Mouse (Mus musculus) embryonic facial prominence, embryonic 15.5 days (tissue): ENCODE results near the gene Plxnd1. TPM values are rescaled to one million over a fixed set of nuclear protein-coding genes. Genes with fewer than 3 reads are reported as not detected.

Experiments used
- ATAC-seq: fragments of 200-750 bp; cut with Nextera tagmentation; 2 replicates; pipeline ENCODE4 v1.8.0; 2017; ENCODE audit warnings: low read depth, moderate TSS enrichment; ENCODE audit not compliant: insufficient number of reproducible peaks, low FRiP score, low TSS enrichment
- H3K27ac ChIP-seq: fragments of 300-500 bp; sonication (generic); replicated peaks from 2 replicates; pipeline ENCODE4 v1.5.1; 2015; ENCODE audit warnings: mild to moderate bottlenecking, inconsistent platforms
- H3K27me3 ChIP-seq: fragments of 300-500 bp; sonication (generic); 2 replicates; pipeline ENCODE4 v1.6.1; 2015; ENCODE audit warnings: inconsistent platforms
- H3K36me3 ChIP-seq: fragments of 300-500 bp; sonication (generic); 2 replicates; pipeline ENCODE4 v1.6.1; 2015; ENCODE audit warnings: mild to moderate bottlenecking, inconsistent platforms
- H3K4me1 ChIP-seq: fragments of 300-500 bp; sonication (generic); 2 replicates; pipeline ENCODE4 v1.6.1; 2015; ENCODE audit warnings: inconsistent platforms
- H3K4me2 ChIP-seq: fragments of 300-500 bp; sonication (generic); replicated peaks from 2 replicates; pipeline ENCODE4 v1.6.1; 2015; ENCODE audit warnings: mild to moderate bottlenecking, inconsistent platforms
- H3K4me3 ChIP-seq: fragments of 300-500 bp; sonication (generic); replicated peaks from 2 replicates; pipeline ENCODE4 v1.5.1; 2015; ENCODE audit warnings: mild to moderate bottlenecking, inconsistent platforms
- H3K9ac ChIP-seq: fragments of 300-500 bp; sonication (generic); 2 replicates; pipeline ENCODE4 v1.6.1; 2015; ENCODE audit warnings: inconsistent platforms
- H3K9me3 ChIP-seq: fragments of 300-500 bp; sonication (generic); replicated peaks from 2 replicates; pipeline ENCODE4 v1.6.1; 2016; ENCODE audit warnings: inconsistent platforms
- WGBS: fragments of 180-500 bp; shearing (Covaris S2); methylation state at CpG from one replicate; pipeline ENCODE4 v1.1.7; 2015; 5-methylcytosine and 5-hydroxymethylcytosine counted together
- polyA plus RNA-seq: library from polyadenylated mRNA; unstranded; fragments of >200 nt; fragmentation: Nextera tagmentation; extraction: Ambion mirVana; gene quantifications from 2 replicates; pipeline ENCODE4 v1.2.1, GENCODE M21; 2015

Plxnd1 gene
- polyA plus RNA-seq, 1 experiment from 2014 or later = 29.4 TPM

GRCm38 (mm10) chr6:115999227-115999626 lies 4.4 kb upstream of the Plxnd1 start:
- WGBS = 87% methylated on average over 2 of the region's 2 CpGs
- no peak for ATAC-seq
- no peaks in the 10 kb centered on the region for H3K36me3 ChIP-seq

GRCm38 (mm10) chr6:115998758-115999157 lies 4.0 kb upstream of the Plxnd1 start:
- Histone ChIP-seq H3K9ac (no peak overlapping the region), H3K4me3 (no peak overlapping the region), H3K36me3 (no peaks in the 10 kb centered on the region), H3K4me2 (no peak overlapping the region), H3K9me3 (no peaks in the 10 kb centered on the region), H3K4me1 (peaks cover 43% of the 10 kb centered on the region), H3K27ac (no peak overlapping the region; the same call in 1 of the 2 replicates), H3K27me3 (peaks cover under 1% of the 10 kb centered on the region)
- no peak for ATAC-seq
- WGBS = 74% methylated on average over 7 of the region's 7 CpGs

More at GRCm38 (mm10) chr6:115999227-115999626, 4.4 kb upstream of the Plxnd1 start:
- Histone ChIP-seq H3K9ac (no peak overlapping the region), H3K27ac (no peak overlapping the region; the same call in 1 of the 2 replicates), H3K9me3 (no peaks in the 10 kb centered on the region), H3K27me3 (no peaks in the 10 kb centered on the region; the same call in 1 of the 2 replicates), H3K4me2 (no peak overlapping the region), H3K4me3 (no peak overlapping the region), H3K4me1 (peaks cover 38% of the 10 kb centered on the region)

- H3K9me3 ChIP-seq = no peaks in the 10 kb centered on the region
- peaks cover 52% of the 10 kb centered on the region for H3K4me1 ChIP-seq
- WGBS = 25% methylated on average over 3 of the region's 3 CpGs
- no peaks in the 10 kb centered on the region for H3K36me3 ChIP-seq
- peak overlapping the region; percentile 55; the same call in 1 of the 2 replicates for H3K27ac ChIP-seq
- no peak overlapping the region for H3K4me3 ChIP-seq
- no peak for ATAC-seq
- H3K27me3 ChIP-seq = peaks cover 10% of the 10 kb centered on the region
- no peak overlapping the region for H3K9ac ChIP-seq
- H3K4me2 ChIP-seq = no peak overlapping the region
Observed at GRCm38 (mm10) chr6:115997726-115998311, 3.0 kb upstream of the Plxnd1 start.

- Histone ChIP-seq H3K4me2 (no peak overlapping the region), H3K27me3 (peaks cover 13% of the 10 kb centered on the region), H3K4me1 (peaks cover 67% of the 10 kb centered on the region), H3K4me3 (no peak overlapping the region), H3K36me3 (no peaks in the 10 kb centered on the region), H3K9me3 (no peaks in the 10 kb centered on the region), H3K9ac (no peak overlapping the region), H3K27ac (peak overlapping the region; percentile 82)
- no peak for ATAC-seq
- WGBS = 29% methylated on average over 6 of the region's 6 CpGs
Observed at GRCm38 (mm10) chr6:115996171-115996851, 1.5 kb upstream of the Plxnd1 start.

- Histone ChIP-seq H3K9me3 (no peaks in the 10 kb centered on the region), H3K4me3 (peak overlapping the region; percentile 65; the same call in 1 of the 2 replicates), H3K4me1 (peaks cover 74% of the 10 kb centered on the region), H3K9ac (no peak overlapping the region), H3K4me2 (peak overlapping the region; percentile 92; the same call in 1 of the 2 replicates), H3K27ac (peak overlapping the region; percentile 82), H3K36me3 (no peaks in the 10 kb centered on the region), H3K27me3 (peaks cover 15% of the 10 kb centered on the region)
- ATAC-seq = no peak
- 53% methylated on average over 4 of the region's 4 CpGs for WGBS
Observed at GRCm38 (mm10) chr6:115995531-115995941, 731 bp upstream of the Plxnd1 start.

GRCm38 (mm10) chr6:115994146-115994876 lies 494 bp downstream of the Plxnd1 start:
- under 1% methylated on average over 86 of the region's 93 CpGs for WGBS
- peak overlapping the region; percentile 65 for H3K4me3 ChIP-seq
- peak; percentile 40 for ATAC-seq
- H3K4me2 ChIP-seq = peak overlapping the region; percentile 92
- peaks cover 84% of the 10 kb centered on the region for H3K4me1 ChIP-seq
- H3K9me3 ChIP-seq = no peaks in the 10 kb centered on the region
- H3K9ac ChIP-seq = peak overlapping the region; percentile 57
- H3K27ac ChIP-seq = peak overlapping the region; percentile 75
- H3K27me3 ChIP-seq = peaks cover 17% of the 10 kb centered on the region
- H3K36me3 ChIP-seq = no peaks in the 10 kb centered on the region

- ATAC-seq = no peak
- 1% methylated on average over 86 of the region's 86 CpGs for WGBS
- Histone ChIP-seq H3K27ac (peak overlapping the region; percentile 75), H3K9ac (peak overlapping the region; percentile 57), H3K4me3 (peak overlapping the region; percentile 65), H3K36me3 (no peaks in the 10 kb centered on the region), H3K4me2 (peak overlapping the region; percentile 92), H3K4me1 (peaks cover 84% of the 10 kb centered on the region), H3K9me3 (no peaks in the 10 kb centered on the region), H3K27me3 (peaks cover 17% of the 10 kb centered on the region)
Observed at GRCm38 (mm10) chr6:115993463-115994145, 1.2 kb downstream of the Plxnd1 start.

GRCm38 (mm10) chr6:115992981-115993380 lies 1.8 kb downstream of the Plxnd1 start:
- H3K4me3 ChIP-seq = peak overlapping the region; percentile 65
- peak overlapping the region; percentile 92 for H3K4me2 ChIP-seq
- peaks cover 79% of the 10 kb centered on the region for H3K4me1 ChIP-seq
- WGBS = 46% methylated on average over 6 of the region's 6 CpGs
- peaks cover 17% of the 10 kb centered on the region for H3K27me3 ChIP-seq
- H3K9ac ChIP-seq = peak overlapping the region; percentile 57
- H3K9me3 ChIP-seq = no peaks in the 10 kb centered on the region
- ATAC-seq = peak; percentile 3; the same call in 1 of the 2 replicates
- H3K27ac ChIP-seq = no peak overlapping the region; the same call in 1 of the 2 replicates
- H3K36me3 ChIP-seq = no peaks in the 10 kb centered on the region

GRCm38 (mm10) chr6:115991881-115992620 lies 2.8 kb downstream of the Plxnd1 start:
- Histone ChIP-seq H3K4me3 (peak overlapping the region; percentile 65), H3K4me2 (peak overlapping the region; percentile 92), H3K9ac (peak overlapping the region; percentile 19; the same call in 1 of the 2 replicates), H3K27ac (peak overlapping the region; percentile 39), H3K4me1 (peaks cover 79% of the 10 kb centered on the region), H3K36me3 (no peaks in the 10 kb centered on the region), H3K27me3 (peaks cover 17% of the 10 kb centered on the region), H3K9me3 (no peaks in the 10 kb centered on the region)
- WGBS = 40% methylated on average over 10 of the region's 10 CpGs
- ATAC-seq = no peak

- Histone ChIP-seq H3K4me2 (peak overlapping the region; percentile 92), H3K4me1 (peaks cover 79% of the 10 kb centered on the region), H3K4me3 (peak overlapping the region; percentile 65), H3K36me3 (no peaks in the 10 kb centered on the region), H3K9ac (peak overlapping the region; percentile 19; the same call in 1 of the 2 replicates), H3K27ac (peak overlapping the region; percentile 39), H3K9me3 (no peaks in the 10 kb centered on the region), H3K27me3 (peaks cover 17% of the 10 kb centered on the region)
- ATAC-seq = no peak
- 28% methylated on average over 13 of the region's 13 CpGs for whole genome bisulfite sequencing
Observed at GRCm38 (mm10) chr6:115991108-115991880, 3.5 kb downstream of the Plxnd1 start.
